Mouse (Mus musculus) Patski (cell line): ENCODE results near the gene Snap91. TPM values are rescaled to one million over a fixed set of nuclear protein-coding genes. Genes with fewer than 3 reads are reported as not detected.

Experiments
- ATAC-seq: fragments of 100-300 bp; one replicate; pipeline ENCODE4 v1.8.0; 2021
- CTCF ChIA-PET: fragments of 350-600 bp; sonication (Branson Sonifier 250); formaldehyde crosslinking; loops from one replicate; lab custom pipeline; 2022; ENCODE audit warnings: inconsistent platforms; lab: Charles Lee
- POLR2A ChIA-PET: fragments of 350-600 bp; sonication (Branson Sonifier 250); formaldehyde crosslinking; loops from one replicate; lab custom pipeline; 2022; ENCODE audit warnings: antibody characterized with exemption, inconsistent platforms; lab: Charles Lee
- DNase-seq: peaks from one replicate; pipeline ENCODE4 v3.0.0-alpha.2; 2011; ENCODE audit warnings: low read depth, low spot score
- H3K27me3 ChIP-seq: fragments of 371-371 bp; one replicate; pipeline ENCODE4 v1.5.1; 2021
- CTCF ChIP-seq: fragments of 100-300 bp; IDR thresholded peaks from one replicate; pipeline ENCODE4 v1.5.1; 2021
- in situ Hi-C: fragments of 300-500 bp; cut with MboI; formaldehyde crosslinking; loops from 3 replicates; pipeline ENCODE4 v1.11.1; 2018; ENCODE audit warnings: low pct_unique_long_range_greater_than_20kb, mixed read lengths
- polyA plus RNA-seq: library from polyadenylated mRNA; unstranded; gene quantifications from one replicate; pipeline ENCODE4 v1.2.3, GENCODE M21; 2021

Snap91 gene
- polyA plus RNA-seq, 1 experiment from 2014 or later, result 16.7 TPM

GRCm38 (mm10) chr9:86734357-86734756, 146.1 kb downstream of the Snap91 start:
- H3K27me3 ChIP-seq, result no peaks in the 10 kb centered on the region
- TF ChIP-seq CTCF, result no peak
- in situ Hi-C loops, result no loop called here
- ChIA-PET CTCF (interaction anchor here (1.8 kb wide), 1 partner anchor 11 kb away, joined by 4 read pairs; no protein-coding TSS in a partner anchor), POLR2A (interaction anchor here (0.6 kb wide), 1 partner anchor 1819 kb away, joined by 4 read pairs; no protein-coding TSS in a partner anchor)
- ATAC-seq (no peak), DNase-seq (peak; percentile 15)

DNA sequence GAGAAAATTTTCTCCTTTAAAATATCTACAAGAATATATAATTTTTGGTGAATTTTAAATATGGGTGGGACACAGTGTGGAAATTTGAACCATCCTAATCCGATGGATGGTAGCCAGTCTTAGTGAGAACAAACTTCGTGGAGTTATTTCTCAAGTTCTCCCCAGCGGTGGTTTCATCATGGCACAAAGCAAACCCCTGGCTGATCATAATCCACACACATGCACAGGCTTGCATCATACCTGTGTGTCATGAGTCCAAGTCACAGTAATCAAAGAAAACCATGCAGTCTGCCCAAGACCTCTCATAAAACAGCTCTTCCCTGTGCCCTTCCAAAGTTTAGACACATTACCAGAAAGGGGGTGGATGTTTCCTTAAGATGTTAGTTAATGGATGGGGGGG, 150.6 kb downstream of the Snap91 start:
- ATAC-seq (no peak), DNase-seq (no peak)
- TF ChIP-seq CTCF, result no peak
- POLR2A ChIA-PET, result no interaction called here
- H3K27me3 ChIP-seq, result no peaks in the 10 kb centered on the region
- CTCF ChIA-PET, result interaction anchor here (2.4 kb wide), 1 partner anchor 9 kb away, joined by 11 read pairs; no protein-coding TSS in a partner anchor
- in situ Hi-C loops, result no loop called here

DNA sequence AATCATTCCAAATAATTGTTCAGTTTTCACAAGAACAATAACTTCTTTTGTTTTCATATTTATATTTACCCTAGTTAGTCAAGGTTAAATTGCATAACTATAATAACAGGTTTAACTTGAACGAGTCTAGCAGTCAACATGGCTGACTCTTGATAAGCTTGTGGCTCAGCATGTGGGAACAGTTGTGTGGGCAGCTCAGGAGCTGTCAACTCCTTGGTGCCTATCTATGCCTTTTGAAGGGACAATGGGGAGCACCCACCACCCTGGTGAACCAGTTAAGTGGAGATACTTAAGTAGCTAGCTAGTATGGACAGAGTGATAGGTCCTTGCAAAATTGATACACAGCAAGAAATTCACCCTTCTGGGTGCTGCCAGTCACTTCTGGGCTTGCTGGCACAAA, 151.4 kb downstream of the Snap91 start:
- DNase-seq (no peak), ATAC-seq (no peak)
- POLR2A ChIA-PET, result no interaction called here
- CTCF ChIA-PET, result interaction anchor here (0.7 to 2.4 kb wide), 4 partner anchors 10 to 31 kb away, joined by 3 to 11 read pairs (median 4); no protein-coding TSS in a partner anchor
- no peak for TF ChIP-seq CTCF
- in situ Hi-C loops, result no loop called here
- H3K27me3 ChIP-seq, result no peaks in the 10 kb centered on the region

GRCm38 (mm10) chr9:86728214-86728814, 152.1 kb downstream of the Snap91 start:
- DNase-seq (no peak), ATAC-seq (no peak)
- H3K27me3 ChIP-seq, result no peaks in the 10 kb centered on the region
- POLR2A ChIA-PET, result no interaction called here
- in situ Hi-C loops, result no loop called here
- no peak for TF ChIP-seq CTCF
- CTCF ChIA-PET, result interaction anchor here (0.7 to 2.4 kb wide), 4 partner anchors 9 to 30 kb away, joined by 3 to 11 read pairs (median 4); no protein-coding TSS in a partner anchor

GRCm38 (mm10) chr9:86726381-86726720, 154.1 kb downstream of the Snap91 start:
- CTCF ChIA-PET, result no interaction called here
- in situ Hi-C loops, result no loop called here
- POLR2A ChIA-PET, result no interaction called here
- TF ChIP-seq CTCF, result no peak
- DNase-seq (no peak), ATAC-seq (no peak)
- no peaks in the 10 kb centered on the region for H3K27me3 ChIP-seq

- no peak for ATAC-seq
- POLR2A ChIA-PET, result no interaction called here
- in situ Hi-C loops, result no loop called here
- no peaks in the 10 kb centered on the region for H3K27me3 ChIP-seq
- CTCF ChIA-PET, result interaction anchor here (0.9 kb wide), 1 partner anchor 13 kb away, joined by 3 read pairs; no protein-coding TSS in a partner anchor
- TF ChIP-seq CTCF, result no peak
- DNase-seq, result no peak
Measured at GRCm38 (mm10) chr9:86725604-86726380, 154.7 kb downstream of the Snap91 start.

DNA sequence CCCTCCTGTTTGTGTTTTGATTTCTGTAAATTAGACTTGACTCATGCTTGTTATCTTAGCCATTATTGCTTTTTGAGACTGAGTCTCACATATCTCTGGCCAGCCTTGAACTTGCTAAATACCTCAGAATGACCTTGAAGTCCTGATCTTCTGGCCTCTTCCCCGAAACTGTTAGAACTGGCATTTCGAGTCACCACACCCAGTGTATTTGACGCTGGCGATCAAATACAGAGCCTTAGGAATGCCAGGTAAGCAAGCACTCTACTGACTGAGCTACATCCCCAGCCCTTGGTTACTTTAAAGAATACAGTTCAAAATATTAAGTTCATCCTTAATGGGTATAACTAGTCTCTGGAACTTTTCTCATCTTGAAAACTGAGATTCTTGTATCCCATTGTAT, 155.4 kb downstream of the Snap91 start:
- CTCF ChIA-PET, result interaction anchor here (0.9 kb wide), 1 partner anchor 14 kb away, joined by 3 read pairs; no protein-coding TSS in a partner anchor

GRCm38 (mm10) chr9:86720794-86721193, 159.7 kb downstream of the Snap91 start:
- ChIA-PET POLR2A (no interaction called here), CTCF (no interaction called here)
- no peak for TF ChIP-seq CTCF
- no peak for ATAC-seq
- no peaks in the 10 kb centered on the region for H3K27me3 ChIP-seq
- DNase-seq, result no peak
- in situ Hi-C loops, result no loop called here

More for the DNA sequence above, 155.4 kb downstream of the Snap91 start:
- H3K27me3 ChIP-seq, result no peaks in the 10 kb centered on the region
- in situ Hi-C loops, result no loop called here
- ATAC-seq (no peak), DNase-seq (no peak)
- no peak for TF ChIP-seq CTCF
- POLR2A ChIA-PET, result no interaction called here

DNA sequence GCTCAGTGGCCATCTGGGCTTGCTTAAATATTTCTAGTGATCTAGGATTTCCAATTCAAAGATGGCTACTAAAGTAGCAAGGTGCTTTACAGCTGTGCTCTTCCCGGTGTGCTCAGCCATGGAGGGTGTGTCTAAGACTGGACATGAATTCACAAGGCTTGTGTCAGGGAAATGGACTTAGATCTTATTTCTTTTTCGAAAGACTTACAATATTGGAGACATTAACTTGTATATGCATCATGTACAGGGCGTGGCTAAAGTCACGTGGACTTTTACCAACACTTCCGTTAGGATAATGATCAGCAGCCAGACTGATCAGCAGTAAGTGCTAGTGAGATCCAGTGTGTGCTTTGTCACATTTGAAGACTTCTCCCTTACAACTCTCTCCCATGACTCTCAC, 160.2 kb downstream of the Snap91 start:
- TF ChIP-seq CTCF, result no peak
- H3K27me3 ChIP-seq, result no peaks in the 10 kb centered on the region
- ATAC-seq, result no peak
- in situ Hi-C loops, result no loop called here
- CTCF ChIA-PET, result interaction anchor here (1.4 kb wide), 1 partner anchor 9 kb away, joined by 4 read pairs; no protein-coding TSS in a partner anchor
- no peak for DNase-seq
- POLR2A ChIA-PET, result no interaction called here

GRCm38 (mm10) chr9:86717119-86717518, 163.3 kb downstream of the Snap91 start:
- POLR2A ChIA-PET, result no interaction called here
- TF ChIP-seq CTCF, result no peak
- H3K27me3 ChIP-seq, result no peaks in the 10 kb centered on the region
- in situ Hi-C loops, result no loop called here
- CTCF ChIA-PET, result no interaction called here
- ATAC-seq (no peak), DNase-seq (no peak)

- no peak for TF ChIP-seq CTCF
- CTCF ChIA-PET, result interaction anchor here (1.3 kb wide), 1 partner anchor 30 kb away, joined by 4 read pairs; no protein-coding TSS in a partner anchor
- POLR2A ChIA-PET, result interaction anchor here (1.2 kb wide), 1 partner anchor 15 kb away, joined by 4 read pairs; no protein-coding TSS in a partner anchor
- DNase-seq, result no peak
- in situ Hi-C loops, result no loop called here
- no peaks in the 10 kb centered on the region for H3K27me3 ChIP-seq
- no peak for ATAC-seq
Measured at GRCm38 (mm10) chr9:86716540-86716939, 163.9 kb downstream of the Snap91 start.

Other genes with a start within 250 kb of the Snap91 start
- gene Me1, start 184.7 kb downstream of the Snap91 start, polyA plus RNA-seq, result 109 TPM
- 2.7 TPM for gene Prss35, start 137.0 kb downstream of the Snap91 start, polyA plus RNA-seq
- gene Ripply2, start 134.9 kb upstream of the Snap91 start, polyA plus RNA-seq, result not detected
- gene Cyb5r4, start 141.4 kb upstream of the Snap91 start, polyA plus RNA-seq, result 44.8 TPM